Mouse (Mus musculus): ENCODE measurements around the gene Dnah11.

The Dnah11 gene

DNA sequence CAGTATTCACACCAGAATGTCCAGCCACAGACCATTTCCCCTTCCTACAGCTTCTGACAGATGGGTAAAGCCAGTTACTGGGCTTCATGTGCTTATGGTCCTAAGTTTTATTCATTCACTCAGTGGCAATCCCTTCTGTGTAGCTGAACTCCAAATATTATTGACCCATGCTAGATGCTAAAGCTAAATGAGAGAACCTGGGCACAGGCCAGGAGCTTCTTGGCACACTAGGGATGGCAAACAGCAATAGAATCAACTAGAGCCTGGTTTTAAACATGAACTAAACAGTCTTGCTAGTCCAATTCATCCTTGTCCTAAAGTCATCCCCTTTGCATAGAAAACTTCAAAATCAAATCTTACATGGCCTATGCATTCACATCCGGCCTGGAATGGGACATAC lies 113.6 kb downstream of the Dnah11 start:
- DNase-seq (ENCODE audit: low spot score): no peak

DNA sequence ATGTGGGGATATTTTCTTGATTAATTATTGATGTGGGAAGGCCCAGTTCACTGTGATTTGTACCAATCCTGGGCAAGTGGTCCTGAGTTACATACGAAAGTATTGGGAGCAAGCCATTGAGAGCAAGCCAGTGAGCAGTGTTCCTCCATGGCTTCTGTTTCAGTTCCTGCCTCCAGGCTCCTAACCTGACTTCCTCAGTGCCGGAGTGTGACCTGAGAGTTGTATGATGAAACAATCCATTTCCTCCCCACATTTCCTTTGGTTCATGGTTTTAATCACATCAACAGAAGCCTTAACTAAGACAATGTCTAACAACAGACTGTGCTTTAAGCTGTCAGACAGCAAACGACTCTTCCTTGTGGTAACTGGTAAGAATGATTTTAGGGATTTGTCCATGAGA lies 114.0 kb downstream of the Dnah11 start:
- DNase-seq (ENCODE audit: low spot score): no peak

GRCm38 (mm10) chr12:118084134-118084533 lies 114.7 kb downstream of the Dnah11 start:
- DNase-seq (ENCODE audit: low spot score): no peak

- no peak for DNase-seq (ENCODE audit: low spot score)
These were observed 118.4 kb downstream of the Dnah11 start for GRCm38 (mm10) chr12:118080441-118080840.

- no peak for DNase-seq (ENCODE audit: low spot score)
These were observed 120.3 kb downstream of the Dnah11 start for GRCm38 (mm10) chr12:118078434-118078989.

GRCm38 (mm10) chr12:118076802-118077201 lies 122.0 kb downstream of the Dnah11 start:
- DNase-seq (ENCODE audit: low spot score): no peak

DNA sequence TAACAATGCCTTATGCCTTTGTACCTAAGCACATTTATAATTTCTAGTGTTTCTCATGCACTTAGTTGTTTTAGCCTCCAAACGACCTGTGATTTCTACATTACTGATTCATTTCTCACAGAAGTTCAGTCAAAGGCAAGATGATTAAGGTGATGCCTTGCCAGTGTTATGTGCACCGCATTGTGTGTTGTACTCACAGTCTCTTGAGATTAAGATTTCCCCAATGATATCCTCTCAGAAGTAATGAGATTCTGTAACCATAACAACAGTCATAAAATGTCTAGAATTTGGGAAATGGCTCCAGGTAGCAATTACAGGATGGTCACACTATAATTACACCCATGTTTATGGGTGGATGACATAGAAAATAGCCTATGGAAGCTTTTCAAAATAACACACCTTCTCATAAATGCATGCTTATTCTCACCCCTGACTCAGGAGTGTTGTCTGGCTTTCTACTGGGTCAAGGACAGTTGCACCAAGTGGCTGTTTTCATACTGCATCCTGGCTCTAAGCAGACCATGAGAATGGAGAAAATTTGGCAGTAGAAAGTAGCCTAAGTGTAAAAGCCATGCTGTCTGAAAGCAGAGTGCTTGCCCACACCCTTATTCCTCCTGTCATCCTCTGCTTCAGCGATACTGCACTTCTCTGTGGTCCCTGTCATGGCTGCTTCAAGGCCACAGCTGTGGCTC lies 126.5 kb downstream of the Dnah11 start:
- DNase-seq (ENCODE audit: low spot score): no peak

GRCm38 (mm10) chr12:118071667-118072066 lies 127.2 kb downstream of the Dnah11 start:
- no peak for DNase-seq (ENCODE audit: low spot score)

DNA sequence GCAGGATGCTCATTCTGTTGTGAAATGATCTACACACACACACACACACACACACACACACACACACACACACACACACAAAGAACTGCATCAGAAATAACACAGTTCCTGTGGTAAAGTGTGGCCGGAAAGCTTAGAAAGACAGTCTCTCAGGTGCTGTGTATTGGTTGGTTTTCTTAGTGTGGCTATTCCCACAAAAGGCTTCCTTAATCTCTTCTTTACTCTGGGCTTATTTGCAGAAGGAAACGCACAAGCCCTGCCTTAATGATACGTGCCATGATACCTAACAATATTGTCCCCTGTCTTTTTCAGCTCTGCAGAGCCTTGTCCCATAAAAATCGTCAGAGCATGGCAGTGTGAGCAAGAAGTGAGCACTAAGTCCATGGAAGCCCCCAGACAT lies 130.1 kb downstream of the Dnah11 start:
- no peak for DNase-seq (ENCODE audit: low spot score)

DNA sequence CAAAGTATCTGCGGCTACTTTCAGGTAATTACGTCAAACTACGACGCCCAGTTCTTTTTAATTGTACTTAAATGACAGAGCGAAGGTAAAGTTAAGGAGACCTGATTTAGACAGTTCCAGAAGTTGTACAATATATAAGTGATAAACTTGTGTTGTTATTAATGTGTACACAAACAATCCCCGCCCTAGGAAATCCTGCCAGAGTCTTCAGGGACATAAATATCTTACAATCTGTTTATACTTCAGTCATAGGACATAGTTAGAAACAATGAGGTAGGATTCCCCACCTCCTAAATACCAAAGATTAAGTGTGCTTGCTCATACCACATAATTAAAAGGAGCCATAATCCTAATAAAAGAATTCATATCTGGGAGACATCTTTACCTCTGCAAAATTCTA lies 136.5 kb downstream of the Dnah11 start:
- DNase-seq (ENCODE audit: low spot score): no peak

GRCm38 (mm10) chr12:118056876-118057275 lies 142.0 kb downstream of the Dnah11 start:
- DNase-seq (ENCODE audit: low spot score): no peak

- DNase-seq (ENCODE audit: low spot score): no peak
These were observed 153.5 kb downstream of the Dnah11 start for GRCm38 (mm10) chr12:118045381-118045780.

- no peak for DNase-seq (ENCODE audit: low spot score)
These were observed 155.7 kb downstream of the Dnah11 start for GRCm38 (mm10) chr12:118043130-118043647.

DNA sequence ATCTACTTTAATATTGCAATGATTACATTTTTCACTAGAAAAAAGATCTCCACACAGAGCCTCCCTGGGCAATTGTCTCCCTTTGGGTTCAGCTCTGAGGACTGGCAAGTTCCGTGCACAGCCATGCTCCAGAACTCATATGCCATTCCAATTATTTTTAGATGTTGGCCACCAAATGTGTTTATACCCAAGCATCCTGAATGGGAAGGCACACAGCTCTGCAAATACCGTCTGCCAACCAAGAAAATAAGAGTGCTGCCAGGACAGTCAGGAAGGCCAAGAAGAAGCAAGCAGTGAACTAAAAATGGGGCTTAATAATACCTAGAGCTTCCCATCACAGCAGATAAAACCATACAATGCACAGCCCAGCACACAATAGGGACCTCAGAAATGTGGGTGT lies 156.6 kb downstream of the Dnah11 start:
- DNase-seq (ENCODE audit: low spot score): no peak

DNA sequence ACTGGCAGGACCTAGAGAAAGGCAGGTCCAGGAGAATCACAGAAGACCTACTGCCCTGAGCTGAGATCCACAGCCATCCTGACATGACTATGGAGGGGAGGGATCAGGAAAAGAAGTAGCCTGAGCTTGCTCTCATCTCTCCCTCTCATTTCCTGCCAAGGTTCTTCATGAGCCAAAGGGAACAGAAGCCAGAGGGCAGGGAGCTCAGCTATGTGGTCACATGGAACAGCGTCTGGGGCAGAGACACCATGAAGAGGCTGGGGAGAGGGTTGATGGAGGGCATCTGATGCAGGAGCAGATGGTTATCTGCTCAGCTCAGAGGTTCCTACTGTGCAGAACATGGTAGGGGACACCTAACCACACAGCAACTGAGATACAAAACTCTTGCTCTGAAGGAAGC lies 163.9 kb downstream of the Dnah11 start:
- no peak for DNase-seq (ENCODE audit: low spot score)

DNA sequence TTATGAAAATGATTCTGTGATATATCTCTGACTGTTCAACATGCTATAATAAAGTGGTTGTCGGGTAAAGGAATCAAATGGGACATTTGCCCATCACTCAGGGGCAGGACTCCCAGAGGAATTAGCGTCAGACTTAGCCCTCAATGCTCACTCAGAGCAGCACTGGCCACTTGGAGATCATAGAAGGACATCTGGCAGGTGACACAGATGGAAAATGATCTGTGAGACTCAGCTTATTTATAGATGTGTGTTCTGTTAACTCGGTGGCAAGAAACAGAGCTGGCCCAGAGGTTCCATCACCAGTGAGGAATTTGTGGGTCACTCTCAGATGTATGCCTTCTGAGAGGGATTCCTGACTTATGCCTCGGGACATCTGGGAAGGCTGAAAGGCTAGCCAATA lies 173.1 kb downstream of the Dnah11 start:
- no peak for DNase-seq (ENCODE audit: low spot score)

DNA sequence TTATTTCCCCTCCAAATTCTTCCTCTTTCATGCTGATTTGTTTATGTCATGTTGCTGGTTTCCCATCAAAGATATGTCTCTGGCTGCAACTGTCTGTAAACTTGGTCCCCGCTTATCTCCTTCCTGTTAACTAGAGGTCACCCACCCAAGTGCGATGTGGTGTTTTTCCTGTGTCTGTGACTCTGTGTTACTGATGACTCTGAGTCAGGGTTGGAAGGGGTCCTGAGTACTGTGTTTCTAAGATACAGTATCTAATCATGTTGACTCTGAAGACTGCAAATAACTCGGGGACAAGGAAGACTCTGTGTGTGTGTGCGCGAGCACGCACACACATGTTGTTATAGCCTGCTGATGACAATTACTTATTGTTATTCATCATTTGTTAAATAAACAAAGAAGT lies 179.9 kb downstream of the Dnah11 start:
- DNase-seq (ENCODE audit: low spot score): no peak

DNA sequence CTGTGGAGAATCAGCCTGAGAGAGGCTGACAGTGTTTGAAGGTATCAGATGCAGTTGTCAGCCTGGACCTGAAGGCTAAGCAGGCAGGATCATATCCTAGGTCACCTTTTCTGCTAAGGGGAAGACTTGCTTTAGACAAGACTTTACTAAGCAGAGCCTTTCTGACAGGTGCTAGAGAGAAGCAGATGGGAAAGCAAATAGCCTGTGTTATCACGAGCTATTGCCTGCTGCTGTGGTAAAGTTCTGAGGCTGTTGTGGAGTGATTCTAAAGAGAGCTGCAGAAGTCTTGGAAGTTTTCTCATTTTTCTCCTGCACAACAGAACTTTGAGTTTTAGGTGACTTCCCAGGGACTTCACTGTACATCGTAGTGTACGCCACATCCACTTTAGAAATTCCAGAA lies 185.0 kb downstream of the Dnah11 start:
- no peak for DNase-seq (ENCODE audit: low spot score)

- DNase-seq (ENCODE audit: low spot score): no peak
These were observed 186.9 kb downstream of the Dnah11 start for GRCm38 (mm10) chr12:118011921-118012320.

DNA sequence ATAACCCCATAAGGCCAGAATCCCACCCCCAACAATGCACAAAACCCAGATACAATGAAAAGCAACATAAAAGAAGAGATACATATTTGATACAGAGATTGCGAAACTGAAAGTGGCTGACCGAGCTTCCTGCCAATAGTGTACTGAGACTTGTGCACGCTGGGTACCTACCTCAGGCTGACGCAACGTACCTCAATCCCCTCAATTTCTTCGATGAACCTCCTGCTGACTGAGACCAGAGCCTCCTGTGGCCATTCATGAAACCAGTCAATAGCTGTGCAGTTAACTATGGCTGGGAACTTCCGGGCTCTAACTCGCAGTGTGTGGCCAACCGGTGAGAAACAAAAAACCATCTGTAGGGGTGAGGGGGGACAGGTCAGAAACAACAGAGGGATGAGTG lies 203.9 kb downstream of the Dnah11 start:
- no peak for DNase-seq (ENCODE audit: low spot score)

DNA sequence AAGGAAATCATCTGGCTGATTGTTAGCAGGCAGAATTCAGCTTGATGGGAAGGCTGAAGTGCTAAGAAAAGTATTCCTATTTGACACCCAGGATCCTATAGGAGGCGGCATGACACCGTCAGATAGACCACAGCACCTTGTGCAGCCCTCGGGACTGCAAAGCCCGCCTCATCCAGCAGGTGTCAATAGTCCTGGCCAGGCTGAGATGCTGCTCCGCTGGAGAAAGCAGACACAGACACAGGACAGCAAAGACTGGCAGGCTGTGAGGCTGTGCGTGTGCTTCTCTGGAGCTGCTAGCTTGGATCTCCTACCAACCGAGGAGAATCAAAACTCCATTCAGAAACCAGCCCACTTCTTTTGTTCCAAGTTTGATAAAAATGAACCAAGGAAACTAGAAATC lies 205.3 kb downstream of the Dnah11 start:
- peak; percentile 93 for DNase-seq (ENCODE audit: low spot score)

DNA sequence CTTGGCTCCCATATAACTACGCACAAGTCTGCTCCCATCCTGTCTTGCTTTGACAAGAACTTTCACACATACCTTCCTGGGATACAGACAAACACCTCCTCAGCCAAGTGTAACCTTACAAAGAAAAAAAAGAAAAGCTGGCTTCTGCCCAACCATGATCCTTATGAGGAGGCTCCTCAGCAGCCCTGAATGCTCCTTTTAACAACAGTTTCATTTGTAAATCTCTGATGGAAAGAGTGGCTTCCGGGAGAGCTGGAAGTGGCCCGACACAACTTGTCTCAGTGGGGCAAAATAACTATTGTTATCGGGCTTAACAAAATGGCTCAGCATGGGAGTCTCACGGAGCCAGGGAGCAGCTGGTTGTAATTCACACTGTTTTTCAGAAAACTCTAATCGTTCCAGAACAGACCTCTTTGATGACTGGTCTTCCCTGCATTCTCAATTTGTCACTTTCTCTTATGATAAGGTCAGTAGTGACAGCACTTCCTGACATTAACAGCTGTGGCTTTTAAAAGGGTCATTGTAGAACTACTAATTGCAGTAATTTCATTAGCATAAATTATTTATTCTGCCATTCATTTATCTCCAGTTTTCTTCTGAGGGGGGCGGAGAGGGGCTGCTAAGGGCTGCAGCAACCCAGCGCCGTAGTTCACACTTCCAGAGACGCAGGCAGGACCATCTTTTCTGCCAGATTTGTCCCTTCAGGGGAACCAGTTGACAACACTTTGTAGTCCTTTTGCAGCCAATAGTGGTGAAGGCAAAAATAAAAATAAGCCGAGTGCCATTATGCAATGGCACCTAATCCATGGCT lies 209.6 kb downstream of the Dnah11 start:
- DNase-seq (ENCODE audit: low spot score): peak; percentile 66

DNA sequence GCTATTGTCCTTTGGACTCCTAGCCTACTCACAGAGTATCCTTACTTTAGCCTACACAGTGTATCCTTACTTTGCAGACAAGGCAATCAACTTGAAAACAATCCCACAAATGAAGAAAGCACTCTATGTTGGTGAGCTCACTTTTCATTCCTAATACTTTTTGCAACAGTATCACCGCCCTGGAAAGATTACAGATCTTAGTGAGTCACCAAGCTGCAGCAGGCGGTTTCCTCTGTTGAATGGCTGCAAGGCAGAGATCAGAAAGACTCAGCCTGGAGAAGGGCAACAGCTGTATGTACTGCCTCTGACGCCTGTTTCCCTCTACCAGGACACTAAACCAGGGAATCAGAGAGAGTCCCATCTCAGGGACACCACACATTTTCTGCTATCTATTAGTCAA lies 218.5 kb downstream of the Dnah11 start:
- no peak for DNase-seq (ENCODE audit: low spot score)
